Mouse (Mus musculus): ENCODE measurements around the gene Gm10491. TPM values are rescaled to one million over a fixed set of nuclear protein-coding genes. Genes with fewer than 3 reads are reported as not detected.
"Not testable (repeated sequence)": the region's sequence is repeated elsewhere in the genome, so short reads cannot be mapped to it uniquely, and the experiment has no call there.

Gm10491 gene
- polyA plus RNA-seq, 1 experiment from 2014 or later: not detected

GRCm38 (mm10) chrX:7926266-7926665, 18.6 kb upstream of the Gm10491 start:
- Histone ChIP-seq H3K9me3 (ENCODE audit: low read length) (no peaks in the 10 kb centered on the region), H3K36me3 (ENCODE audit: insufficient read depth, low read length) (peaks cover 5% of the 10 kb centered on the region; the same call in 1 of the 2 replicates), H3K4me1 (ENCODE audit: insufficient read depth, low read length) (no peaks in the 10 kb centered on the region), H3K4me3 (ENCODE audit: low read length) (no peak overlapping the region), H3K27me3 (ENCODE audit: insufficient read depth, low read length) (peaks cover 58% of the 10 kb centered on the region), H3K27ac (ENCODE audit: low read length) (no peak overlapping the region), H3K9ac (replicated peaks; ENCODE audit: low read length) (no peak overlapping the region), H3K4me2 (replicated peaks; ENCODE audit: low read depth, low read length) (no peak overlapping the region)
- ATAC-seq (ENCODE audit: low FRiP score, low TSS enrichment): no peak
- whole genome bisulfite sequencing: 77% methylated on average over 6 of the region's 6 CpGs

- 11% methylated on average over 47 of the region's 48 CpGs for WGBS
- Histone ChIP-seq H3K4me1 (ENCODE audit: insufficient read depth, low read length) (no peaks in the 10 kb centered on the region), H3K27ac (ENCODE audit: low read length) (no peak overlapping the region), H3K9me3 (ENCODE audit: low read length) (no peaks in the 10 kb centered on the region), H3K4me2 (replicated peaks; ENCODE audit: low read depth, low read length) (peak overlapping the region; percentile 42), H3K27me3 (ENCODE audit: insufficient read depth, low read length) (peaks cover 69% of the 10 kb centered on the region), H3K36me3 (ENCODE audit: insufficient read depth, low read length) (no peaks in the 10 kb centered on the region), H3K4me3 (ENCODE audit: low read length) (peak overlapping the region; percentile 27), H3K9ac (replicated peaks; ENCODE audit: low read length) (no peak overlapping the region)
- ATAC-seq (ENCODE audit: low FRiP score, low TSS enrichment): 0 out of 2 replicates have a peak, but pooled peaks have one; percentile 42
Measured at GRCm38 (mm10) chrX:7922032-7922431, 14.4 kb upstream of the Gm10491 start.

DNA sequence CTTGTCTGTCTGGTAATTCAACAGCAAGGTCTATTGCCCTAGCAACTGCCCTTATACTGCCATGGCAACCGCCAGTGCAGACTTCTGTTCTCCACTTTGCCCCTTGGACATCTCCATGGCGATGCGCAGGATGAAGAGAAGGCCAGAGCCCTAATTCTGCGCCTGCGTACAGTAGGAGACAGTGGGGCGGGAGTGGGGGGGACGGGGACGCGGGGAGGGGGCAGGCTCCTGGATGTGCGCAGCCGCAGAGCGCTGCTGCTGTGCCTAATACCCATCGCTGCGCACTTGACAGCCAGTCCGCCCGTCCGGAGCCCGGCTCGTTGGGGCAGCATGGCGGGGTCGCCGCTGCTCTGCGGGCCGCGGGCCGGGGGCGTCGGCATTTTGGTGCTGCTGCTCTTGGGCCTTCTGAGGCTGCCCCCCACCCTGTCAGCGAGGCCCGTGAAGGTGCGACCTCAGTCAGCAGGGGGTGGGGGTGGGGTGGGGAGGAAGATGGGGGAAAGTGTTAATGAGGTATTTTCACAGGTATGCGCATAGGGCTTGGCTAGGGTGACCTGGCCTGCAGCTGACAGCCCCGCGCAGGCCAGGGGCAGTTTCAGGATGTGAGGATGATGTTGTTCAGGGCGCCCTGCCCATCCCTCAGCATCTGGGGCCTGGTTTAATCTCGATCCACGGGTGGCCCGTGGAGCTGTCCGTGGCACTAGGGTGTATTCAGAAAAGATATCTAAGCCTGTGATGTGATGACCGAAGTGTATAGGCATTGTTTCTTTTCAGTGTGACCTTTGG, 12.2 kb upstream of the Gm10491 start, which contains the start of gene Pcsk1n:
Pcsk1n (plus strand) TSS at position 222 of the 783 bp plus-strand sequence.
- H3K27me3 ChIP-seq (ENCODE audit: insufficient read depth, low read length): peaks cover 56% of the 10 kb centered on the region
- ATAC-seq (ENCODE audit: low FRiP score, low TSS enrichment): peak; percentile 66; the same call in 1 of the 2 replicates
- H3K4me1 ChIP-seq (ENCODE audit: insufficient read depth, low read length): no peaks in the 10 kb centered on the region
- WGBS: 23% methylated on average over 36 of the region's 40 CpGs
- H3K4me2 ChIP-seq (replicated peaks; ENCODE audit: low read depth, low read length): peak within 1 kb of the TSS; percentile 40
- no peaks in the 10 kb centered on the region for H3K9me3 ChIP-seq (ENCODE audit: low read length)
- peak within 1 kb of the TSS; percentile 21 for H3K4me3 ChIP-seq (ENCODE audit: low read length)
- H3K9ac ChIP-seq (replicated peaks; ENCODE audit: low read length): no peak within 1 kb of the TSS
- no peak within 1 kb of the TSS for H3K27ac ChIP-seq (ENCODE audit: low read length)
- no peaks in the 10 kb centered on the region for H3K36me3 ChIP-seq (ENCODE audit: insufficient read depth, low read length)

- H3K27ac ChIP-seq (ENCODE audit: low read length); ATAC-seq (ENCODE audit: low FRiP score, low TSS enrichment); H3K4me2 ChIP-seq (replicated peaks; ENCODE audit: low read depth, low read length); H3K9me3 ChIP-seq (ENCODE audit: low read length); H3K9ac ChIP-seq (replicated peaks; ENCODE audit: low read length); H3K4me1 ChIP-seq (ENCODE audit: insufficient read depth, low read length); H3K36me3 ChIP-seq (ENCODE audit: insufficient read depth, low read length); H3K4me3 ChIP-seq (ENCODE audit: low read length): not testable (repeated sequence)
- peaks cover 41% of the 10 kb centered on the region for H3K27me3 ChIP-seq (ENCODE audit: insufficient read depth, low read length)
- 66% methylated on average over 6 of the region's 6 CpGs for WGBS
Measured at GRCm38 (mm10) chrX:7917960-7918359, 10.3 kb upstream of the Gm10491 start.

DNA sequence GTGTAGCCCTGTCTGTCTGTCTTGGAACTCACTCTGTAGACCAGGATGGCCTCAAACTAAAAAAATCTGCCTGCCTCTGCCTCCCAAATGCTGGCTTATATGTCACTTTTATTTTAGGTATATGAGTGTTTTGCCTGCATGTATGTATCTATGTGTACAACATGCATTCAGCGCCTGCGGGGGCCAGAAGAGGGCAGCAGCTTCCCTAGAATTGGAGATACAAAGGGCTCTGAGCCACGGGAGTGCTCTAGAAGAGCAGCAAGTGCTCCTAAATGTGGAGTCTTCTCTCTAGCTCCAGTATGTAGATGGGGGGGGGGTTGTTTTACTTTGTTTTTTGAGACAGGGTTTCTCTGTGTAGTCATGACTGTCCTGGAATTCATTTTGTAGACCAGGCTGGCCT, 8.0 kb upstream of the Gm10491 start:
- H3K4me2 ChIP-seq (replicated peaks; ENCODE audit: low read depth, low read length); H3K9me3 ChIP-seq (ENCODE audit: low read length); ATAC-seq (ENCODE audit: low FRiP score, low TSS enrichment); H3K36me3 ChIP-seq (ENCODE audit: insufficient read depth, low read length); H3K4me1 ChIP-seq (ENCODE audit: insufficient read depth, low read length); H3K4me3 ChIP-seq (ENCODE audit: low read length); H3K9ac ChIP-seq (replicated peaks; ENCODE audit: low read length); H3K27ac ChIP-seq (ENCODE audit: low read length): not testable (repeated sequence)
- peaks cover 18% of the 10 kb centered on the region for H3K27me3 ChIP-seq (ENCODE audit: insufficient read depth, low read length)
- 22% methylated on average over 3 of the region's 3 CpGs for WGBS

GRCm38 (mm10) chrX:7910473-7910872, 2.8 kb upstream of the Gm10491 start:
- Histone ChIP-seq H3K4me2 (replicated peaks; ENCODE audit: low read depth, low read length) (no peak overlapping the region), H3K9me3 (ENCODE audit: low read length) (no peaks in the 10 kb centered on the region), H3K4me3 (ENCODE audit: low read length) (no peak overlapping the region), H3K27me3 (ENCODE audit: insufficient read depth, low read length) (no peaks in the 10 kb centered on the region), H3K9ac (replicated peaks; ENCODE audit: low read length) (no peak overlapping the region), H3K27ac (ENCODE audit: low read length) (no peak overlapping the region), H3K4me1 (ENCODE audit: insufficient read depth, low read length) (no peaks in the 10 kb centered on the region), H3K36me3 (ENCODE audit: insufficient read depth, low read length) (0 out of 2 replicates have a peak, but pooled peaks cover 4% of the 10 kb centered on the region)
- no peak for ATAC-seq (ENCODE audit: low FRiP score, low TSS enrichment)
- 64% methylated on average over 6 of the region's 6 CpGs for WGBS

DNA sequence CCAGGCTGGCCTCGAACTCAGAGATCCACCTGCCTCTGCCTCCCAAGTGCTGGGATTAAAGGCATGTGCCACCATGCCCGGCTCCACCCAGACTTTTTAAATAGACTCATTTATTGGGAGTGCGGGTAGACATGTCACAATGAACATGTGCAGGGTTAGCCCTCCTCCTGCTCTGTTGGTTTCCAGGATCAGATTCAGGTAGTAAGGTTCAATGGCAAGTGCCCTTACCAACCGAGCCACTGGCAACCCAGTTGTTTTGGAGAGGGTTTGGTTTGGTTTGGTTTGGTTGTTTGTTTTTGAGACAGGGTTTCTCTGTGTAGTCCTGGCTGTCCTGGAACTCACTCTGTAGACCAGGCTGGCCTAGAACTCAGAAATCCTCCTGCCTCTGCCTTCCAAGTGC, 1.6 kb upstream of the Gm10491 start, which contains the start of gene Gm10490:
Gm10490 (plus strand) TSS at position 301 of the 400 bp plus-strand sequence.
- H3K36me3 ChIP-seq (ENCODE audit: insufficient read depth, low read length); H3K27ac ChIP-seq (ENCODE audit: low read length); ATAC-seq (ENCODE audit: low FRiP score, low TSS enrichment); H3K4me2 ChIP-seq (replicated peaks; ENCODE audit: low read depth, low read length); H3K27me3 ChIP-seq (ENCODE audit: insufficient read depth, low read length); H3K4me1 ChIP-seq (ENCODE audit: insufficient read depth, low read length); H3K4me3 ChIP-seq (ENCODE audit: low read length); H3K9me3 ChIP-seq (ENCODE audit: low read length); H3K9ac ChIP-seq (replicated peaks; ENCODE audit: low read length): not testable (repeated sequence)
- 91% methylated on average over 4 of the region's 4 CpGs for WGBS

GRCm38 (mm10) chrX:7904441-7904840, 3.2 kb downstream of the Gm10491 start:
- WGBS: 88% methylated on average over 5 of the region's 5 CpGs
- no peak overlapping the region for H3K4me2 ChIP-seq (replicated peaks; ENCODE audit: low read depth, low read length)

GRCm38 (mm10) chrX:7898880-7899874, 8.5 kb downstream of the Gm10491 start, which contains the start of the genes Pqbp1 and Timm17b:
Gene Pqbp1 (minus strand): TSS chrX:7899269.
Gene Timm17b (plus strand): TSS chrX:7899357.
- Histone ChIP-seq H3K27ac (ENCODE audit: low read length) (peak within 1 kb of the TSS; percentile 94), H3K36me3 (ENCODE audit: insufficient read depth, low read length) (peaks cover 15% of the 10 kb centered on the region), H3K9ac (replicated peaks; ENCODE audit: low read length) (peak within 1 kb of the TSS; percentile 76), H3K9me3 (ENCODE audit: low read length) (no peaks in the 10 kb centered on the region), H3K4me3 (ENCODE audit: low read length) (peak within 1 kb of the TSS; percentile 67), H3K27me3 (ENCODE audit: insufficient read depth, low read length) (no peaks in the 10 kb centered on the region), H3K4me1 (ENCODE audit: insufficient read depth, low read length) (0 out of 2 replicates have a peak, but pooled peaks cover 3% of the 10 kb centered on the region), H3K4me2 (replicated peaks; ENCODE audit: low read depth, low read length) (peak within 1 kb of the TSS; percentile 61)
- WGBS: 20% methylated on average over 62 of the region's 62 CpGs
- ATAC-seq (ENCODE audit: low FRiP score, low TSS enrichment): peak; percentile 99

More at GRCm38 (mm10) chrX:7904441-7904840, 3.2 kb downstream of the Gm10491 start:
- no peak overlapping the region for H3K9ac ChIP-seq (replicated peaks; ENCODE audit: low read length)
- H3K4me1 ChIP-seq (ENCODE audit: insufficient read depth, low read length): no peaks in the 10 kb centered on the region
- no peaks in the 10 kb centered on the region for H3K27me3 ChIP-seq (ENCODE audit: insufficient read depth, low read length)
- no peak overlapping the region for H3K4me3 ChIP-seq (ENCODE audit: low read length)
- H3K9me3 ChIP-seq (ENCODE audit: low read length): no peaks in the 10 kb centered on the region
- 0 out of 2 replicates have a peak, but pooled peaks cover 4% of the 10 kb centered on the region for H3K36me3 ChIP-seq (ENCODE audit: insufficient read depth, low read length)
- H3K27ac ChIP-seq (ENCODE audit: low read length): no peak overlapping the region
- no peak for ATAC-seq (ENCODE audit: low FRiP score, low TSS enrichment)

All from kidney, embryonic 16.5 days (tissue).